Mouse (Mus musculus): ENCODE measurements at regions not wholly inside any gene's neighbourhood (a gene's known extent, or its start where the extent isn't known, plus 50 kb on each side); places are given as distances from the start of the nearest gene placed in this dataset.
"Not testable (repeated sequence)": the region's sequence is repeated elsewhere in the genome, so short reads cannot be mapped to it uniquely, and the experiment has no call there.

DNA sequence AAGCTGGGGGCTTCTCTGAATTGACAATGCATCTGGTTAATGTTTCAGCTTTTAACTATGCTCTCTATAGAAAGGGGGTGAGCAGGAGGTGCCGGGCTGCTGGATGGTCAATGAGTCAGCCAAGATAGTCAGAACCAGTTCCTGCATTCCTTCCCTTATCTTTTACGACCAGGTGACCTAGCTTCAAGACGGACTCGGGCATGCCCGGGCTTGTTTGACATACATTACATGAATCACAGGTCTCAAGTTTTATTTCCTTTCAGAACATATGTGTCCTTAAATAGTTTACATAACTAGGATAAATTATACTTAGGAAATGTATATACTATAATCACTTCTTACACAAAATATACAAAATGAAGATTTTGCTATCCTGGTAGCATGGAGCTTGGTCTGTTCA is 803.6 kb downstream of the Cdh10 start:
- H3K9ac ChIP-seq (replicated peaks; ENCODE audit: low read length); H3K4me3 ChIP-seq (replicated peaks; ENCODE audit: low read depth, low read length); H3K36me3 ChIP-seq (ENCODE audit: control insufficient read depth, insufficient read depth, low read length); H3K27ac ChIP-seq (replicated peaks; ENCODE audit: low read depth, low read length); H3K4me1 ChIP-seq (ENCODE audit: control insufficient read depth, insufficient read depth, low read length); DNase-seq; ATAC-seq (ENCODE audit: low FRiP score, low TSS enrichment); H3K4me2 ChIP-seq (ENCODE audit: low read length); H3K9me3 ChIP-seq (ENCODE audit: control insufficient read depth, low read length); H3K27me3 ChIP-seq (ENCODE audit: control insufficient read depth, insufficient read depth, low read length): not testable (repeated sequence)
- WGBS = 96% methylated on average over 5 of the region's 5 CpGs

DNA sequence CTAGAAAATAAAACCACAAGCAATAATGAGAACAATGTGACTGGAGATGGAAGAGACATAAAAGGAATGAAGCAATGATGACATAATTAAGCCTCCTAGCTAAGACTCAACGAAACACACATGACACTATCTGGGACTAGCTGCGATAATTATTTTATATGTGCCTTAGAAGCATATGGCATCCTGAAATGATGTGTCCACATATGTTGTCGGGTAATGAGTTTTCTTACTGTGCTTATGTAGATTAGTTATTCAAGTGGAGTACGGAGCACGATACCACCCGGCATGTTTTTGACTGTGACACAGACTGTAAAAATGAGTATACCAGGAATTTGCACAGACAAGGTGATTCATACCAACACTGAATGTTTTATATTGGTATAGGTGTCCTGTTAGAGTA is 781.7 kb upstream of the Cdh12 start:
- WGBS = 84% methylated on average over 6 of the region's 6 CpGs
- H3K27me3 ChIP-seq (ENCODE audit: control insufficient read depth, insufficient read depth, low read length) = no peaks in the 10 kb centered on the region
- H3K4me2 ChIP-seq (ENCODE audit: low read length) = no peak overlapping the region
- H3K9me3 ChIP-seq (ENCODE audit: control insufficient read depth, low read length) = no peaks in the 10 kb centered on the region
- H3K4me3 ChIP-seq (replicated peaks; ENCODE audit: low read depth, low read length) = no peak overlapping the region
- no peak overlapping the region for H3K27ac ChIP-seq (replicated peaks; ENCODE audit: low read depth, low read length)
- DNase-seq = no peak
- no peaks in the 10 kb centered on the region for H3K36me3 ChIP-seq (ENCODE audit: control insufficient read depth, insufficient read depth, low read length)
- H3K9ac ChIP-seq (replicated peaks; ENCODE audit: low read length) = no peak overlapping the region
- no peak for ATAC-seq (ENCODE audit: low FRiP score, low TSS enrichment)
- no peaks in the 10 kb centered on the region for H3K4me1 ChIP-seq (ENCODE audit: control insufficient read depth, insufficient read depth, low read length)

DNA sequence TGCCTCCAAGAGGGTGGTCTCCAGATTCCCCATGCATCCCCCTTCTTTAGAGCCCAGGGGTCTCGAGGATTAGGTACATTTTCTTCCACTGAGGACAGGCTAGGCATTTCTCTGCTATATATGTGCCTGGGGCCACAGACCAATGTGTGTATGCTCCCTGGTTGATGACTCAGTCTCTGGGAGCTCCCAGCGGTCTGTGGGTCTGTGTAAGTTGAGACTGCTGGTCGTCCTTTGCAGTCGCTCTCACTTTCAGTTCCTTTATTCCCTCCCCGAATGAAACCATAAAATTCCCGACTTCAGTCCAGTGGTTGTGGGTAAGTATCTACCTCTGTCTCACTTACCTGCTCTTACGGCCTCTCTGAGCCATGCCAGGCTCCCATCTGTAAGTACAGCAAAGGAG is 773.5 kb upstream of the Cdh12 start:
- DNase-seq = no peak
- H3K27me3 ChIP-seq (ENCODE audit: control insufficient read depth, insufficient read depth, low read length) = no peaks in the 10 kb centered on the region
- no peaks in the 10 kb centered on the region for H3K36me3 ChIP-seq (ENCODE audit: control insufficient read depth, insufficient read depth, low read length)
- H3K9me3 ChIP-seq (ENCODE audit: control insufficient read depth, low read length) = no peaks in the 10 kb centered on the region
- no peak overlapping the region for H3K27ac ChIP-seq (replicated peaks; ENCODE audit: low read depth, low read length)
- 85% methylated on average over 7 of the region's 7 CpGs for WGBS
- no peak for ATAC-seq (ENCODE audit: low FRiP score, low TSS enrichment)
- H3K4me1 ChIP-seq (ENCODE audit: control insufficient read depth, insufficient read depth, low read length) = no peaks in the 10 kb centered on the region
- no peak overlapping the region for H3K4me3 ChIP-seq (replicated peaks; ENCODE audit: low read depth, low read length)
- no peak overlapping the region for H3K9ac ChIP-seq (replicated peaks; ENCODE audit: low read length)
- no peak overlapping the region for H3K4me2 ChIP-seq (ENCODE audit: low read length)

DNA sequence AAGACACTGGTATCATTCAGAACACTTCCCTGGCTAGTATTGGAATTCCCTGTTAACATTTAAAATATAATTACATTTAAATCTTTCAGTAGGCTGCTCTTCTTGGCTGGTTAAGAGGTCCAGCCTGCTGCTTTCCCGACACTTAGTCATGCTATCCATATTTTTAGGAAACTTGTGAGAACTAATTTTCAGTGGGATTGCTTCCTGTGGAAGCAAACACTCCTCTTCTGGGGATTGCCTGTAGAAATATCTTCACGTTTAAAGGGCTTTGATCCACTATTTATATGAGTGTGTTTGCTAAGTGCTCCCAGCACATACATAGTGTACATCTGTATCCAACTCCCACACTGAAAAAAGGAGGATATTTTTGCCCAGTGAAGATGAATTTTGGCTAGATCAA is 761.8 kb upstream of the Cdh12 start:
- no peak for ATAC-seq (ENCODE audit: low FRiP score, low TSS enrichment)
- WGBS = 79% methylated on average over 2 of the region's 2 CpGs
- no peak overlapping the region for H3K27ac ChIP-seq (replicated peaks; ENCODE audit: low read depth, low read length)
- H3K4me1 ChIP-seq (ENCODE audit: control insufficient read depth, insufficient read depth, low read length) = no peaks in the 10 kb centered on the region
- no peaks in the 10 kb centered on the region for H3K27me3 ChIP-seq (ENCODE audit: control insufficient read depth, insufficient read depth, low read length)
- no peak overlapping the region for H3K4me3 ChIP-seq (replicated peaks; ENCODE audit: low read depth, low read length)
- no peaks in the 10 kb centered on the region for H3K36me3 ChIP-seq (ENCODE audit: control insufficient read depth, insufficient read depth, low read length)
- no peak overlapping the region for H3K4me2 ChIP-seq (ENCODE audit: low read length)
- H3K9ac ChIP-seq (replicated peaks; ENCODE audit: low read length) = no peak overlapping the region
- DNase-seq = no peak
- no peaks in the 10 kb centered on the region for H3K9me3 ChIP-seq (ENCODE audit: control insufficient read depth, low read length)

DNA sequence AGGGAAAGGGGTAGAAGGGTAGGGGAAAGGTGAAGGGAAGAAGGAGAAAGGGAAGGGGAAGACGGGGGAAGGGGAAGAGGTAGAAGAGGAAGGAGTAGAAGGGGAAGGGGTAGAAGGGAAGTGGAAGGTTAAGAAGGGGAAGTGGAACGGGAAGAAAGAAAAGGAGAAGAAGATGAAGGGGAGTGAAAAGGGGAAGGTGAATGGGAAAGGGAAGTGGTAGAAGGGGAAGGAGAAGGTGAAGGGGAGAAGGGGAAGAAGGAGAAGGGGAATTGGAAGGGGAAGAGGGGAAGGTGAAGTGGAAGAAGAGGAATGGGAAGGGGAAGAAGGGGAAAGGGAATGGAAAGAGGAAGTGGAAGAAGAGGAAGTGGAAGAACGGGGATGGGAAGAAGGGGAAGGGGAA is 737.3 kb upstream of the Cdh12 start:
- Histone ChIP-seq H3K27ac (replicated peaks; ENCODE audit: low read depth, low read length) (no peak overlapping the region), H3K9me3 (ENCODE audit: control insufficient read depth, low read length) (no peaks in the 10 kb centered on the region), H3K36me3 (ENCODE audit: control insufficient read depth, insufficient read depth, low read length) (no peaks in the 10 kb centered on the region), H3K9ac (replicated peaks; ENCODE audit: low read length) (no peak overlapping the region), H3K4me1 (ENCODE audit: control insufficient read depth, insufficient read depth, low read length) (no peaks in the 10 kb centered on the region), H3K4me2 (ENCODE audit: low read length) (no peak overlapping the region), H3K27me3 (ENCODE audit: control insufficient read depth, insufficient read depth, low read length) (no peaks in the 10 kb centered on the region), H3K4me3 (replicated peaks; ENCODE audit: low read depth, low read length) (no peak overlapping the region)
- 77% methylated on average over 3 of the region's 3 CpGs for WGBS
- ATAC-seq (ENCODE audit: low FRiP score, low TSS enrichment) (no peak), DNase-seq (no peak)

All from midbrain, embryonic 14.5 days (tissue).